Mouse (Mus musculus): ENCODE data around the gene Mrc1. TPM values are rescaled to one million over a fixed set of nuclear protein-coding genes. Genes with fewer than 3 reads are reported as not detected.
A peak's percentile ranks its signal among the peaks of the same experiment; 100 is the strongest.

Gene Mrc1
- polyA plus RNA-seq, 1 experiment, result 7.8 TPM

GRCm38 (mm10) chr2:14244157-14244556, 15.0 kb downstream of the Mrc1 start:
- DNase-seq (ENCODE audit: low read depth), result no peak

DNA sequence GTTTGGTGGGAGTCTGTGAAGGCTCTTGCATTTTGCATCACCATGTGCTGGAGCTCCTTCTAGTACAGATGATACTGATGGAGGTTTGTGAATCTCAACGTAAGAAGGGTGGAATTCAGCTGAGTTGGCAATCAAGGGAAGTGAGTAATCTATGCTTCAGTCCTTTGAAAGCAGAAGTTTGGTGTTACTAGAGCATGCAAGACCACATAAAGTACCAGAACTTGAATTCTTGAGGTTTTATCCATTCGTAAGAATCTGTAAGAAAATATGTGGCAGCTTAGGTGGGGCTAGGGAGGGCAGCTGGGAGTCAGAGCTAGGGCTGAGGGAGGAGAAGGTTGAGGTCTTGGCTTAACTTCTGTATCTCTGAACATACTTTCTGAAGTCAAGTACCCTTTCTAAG, 15.5 kb downstream of the Mrc1 start:
- DNase-seq (ENCODE audit: low read depth), result no peak

DNA sequence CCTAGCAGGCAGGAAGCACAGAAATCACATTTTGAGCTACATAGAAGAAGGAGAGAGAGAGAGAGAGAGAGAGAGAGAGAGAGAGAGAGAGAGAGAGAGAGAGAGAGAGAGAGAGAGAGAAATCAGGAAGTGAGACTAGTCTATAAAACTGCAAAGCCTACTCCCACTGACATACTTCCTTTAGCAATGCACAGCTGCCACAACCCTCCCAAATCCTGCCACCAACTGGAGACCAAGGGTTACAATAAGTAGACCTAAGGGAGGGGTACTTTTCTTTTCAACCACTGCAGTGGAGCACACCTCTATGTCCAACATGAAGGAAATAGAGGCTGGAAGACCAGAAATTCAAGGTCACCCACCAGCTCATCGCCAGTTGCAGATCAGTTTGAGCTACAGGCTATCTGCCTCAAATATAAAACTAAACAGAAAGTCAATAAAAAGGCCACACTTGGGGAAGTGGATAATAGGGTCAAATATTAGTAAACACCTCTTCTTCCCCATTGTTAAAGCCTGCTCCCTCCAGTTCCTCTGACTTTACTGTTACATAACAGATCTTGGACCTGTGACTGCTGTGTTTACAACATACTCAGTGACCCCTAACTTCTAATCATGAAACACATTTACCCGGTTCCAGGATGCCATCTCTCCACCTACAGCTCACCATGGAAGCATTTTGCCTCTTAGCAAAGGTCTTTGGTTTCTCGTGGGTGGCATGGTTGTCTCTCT, 20.8 kb downstream of the Mrc1 start:
- no peak for DNase-seq (ENCODE audit: low read depth)

- DNase-seq (ENCODE audit: low read depth), result no peak
Observed at GRCm38 (mm10) chr2:14251938-14252337, 22.7 kb downstream of the Mrc1 start.

GRCm38 (mm10) chr2:14258345-14258850, 29.2 kb downstream of the Mrc1 start:
- DNase-seq (ENCODE audit: low read depth), result no peak

- no peak for DNase-seq (ENCODE audit: low read depth)
Observed at GRCm38 (mm10) chr2:14262090-14262489, 32.9 kb downstream of the Mrc1 start.

GRCm38 (mm10) chr2:14269160-14269559, 40.0 kb downstream of the Mrc1 start:
- no peak for DNase-seq (ENCODE audit: low read depth)

DNA sequence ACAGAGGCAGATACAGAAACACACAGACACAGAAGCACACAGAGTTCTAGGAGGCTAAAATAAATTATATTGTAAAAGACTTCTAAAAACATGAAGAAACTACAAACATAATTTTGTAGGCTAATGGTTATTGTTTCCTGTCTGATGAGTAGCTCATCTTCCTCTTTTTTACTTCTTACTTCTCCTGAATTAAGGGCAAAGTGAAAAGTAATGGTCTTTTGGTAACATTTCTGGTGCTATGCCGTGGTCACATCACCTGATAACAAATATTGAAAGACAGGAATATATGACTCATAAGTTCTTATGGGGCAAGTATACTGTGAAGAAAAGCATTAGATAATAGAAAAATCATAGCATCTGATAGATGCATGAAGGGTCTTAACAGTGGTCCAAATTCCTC, 42.9 kb downstream of the Mrc1 start:
- DNase-seq (ENCODE audit: low read depth), result no peak

- no peak for DNase-seq (ENCODE audit: low read depth)
Observed at GRCm38 (mm10) chr2:14275796-14276195, 46.6 kb downstream of the Mrc1 start.

DNA sequence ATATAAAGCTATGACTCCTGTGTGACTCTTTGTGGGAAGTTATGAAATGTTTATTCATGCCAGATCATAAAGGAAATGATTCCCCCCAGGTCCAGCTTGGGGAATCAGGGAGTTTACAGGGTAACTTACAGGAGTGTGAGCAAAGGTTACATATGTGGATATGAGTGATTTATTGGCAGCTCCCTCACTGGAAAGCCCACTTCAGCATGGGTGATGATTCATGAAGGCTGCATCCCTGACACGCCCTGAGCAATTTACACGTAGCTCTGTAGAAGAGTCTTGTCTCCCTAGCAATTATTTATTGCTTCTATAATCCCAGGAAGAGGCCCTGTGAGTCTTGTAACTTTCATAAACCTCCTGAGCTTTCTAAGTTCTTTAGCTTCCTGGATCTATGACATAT, 50.1 kb downstream of the Mrc1 start:
- DNase-seq (ENCODE audit: low read depth), result no peak

DNA sequence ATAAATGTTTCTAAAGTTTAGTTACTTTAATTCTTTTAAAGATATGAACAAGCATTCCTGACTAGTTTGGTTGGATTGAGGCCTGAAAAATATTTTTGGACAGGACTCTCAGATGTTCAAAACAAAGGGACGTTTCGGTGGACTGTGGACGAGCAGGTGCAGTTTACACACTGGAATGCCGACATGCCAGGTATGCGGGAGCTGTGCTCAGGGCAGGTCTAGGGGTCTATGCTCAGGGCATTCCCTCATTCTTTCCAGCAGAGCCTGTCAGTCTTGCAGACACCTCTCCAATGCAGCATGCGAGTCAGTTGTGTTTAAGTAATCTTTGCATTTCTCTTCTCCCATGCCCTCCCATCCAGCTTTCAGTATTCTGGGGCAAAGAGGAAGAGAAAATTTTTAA, 50.6 kb downstream of the Mrc1 start:
- DNase-seq (ENCODE audit: low read depth), result no peak

DNA sequence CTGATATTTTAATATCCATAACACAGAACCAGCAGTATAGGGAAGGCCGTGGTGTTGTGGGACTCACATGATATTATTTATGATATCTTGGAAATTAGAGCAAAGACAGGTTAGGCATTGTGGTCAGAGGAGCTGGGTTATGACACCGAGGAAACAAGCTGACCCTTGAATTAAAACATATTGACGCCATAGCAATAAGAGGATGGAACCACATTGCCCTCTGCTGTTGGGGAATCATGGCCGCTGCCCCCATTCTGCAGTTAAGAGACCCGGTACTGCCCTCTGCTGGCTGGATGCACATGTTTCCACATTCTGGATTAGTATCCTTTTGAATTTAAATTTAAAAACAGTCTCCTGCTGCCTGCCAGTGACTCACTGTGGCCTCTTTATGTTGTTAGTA, 66.1 kb downstream of the Mrc1 start:
- DNase-seq (ENCODE audit: low read depth), result peak; percentile 10

GRCm38 (mm10) chr2:14312505-14313380, 83.6 kb downstream of the Mrc1 start:
- DNase-seq (ENCODE audit: low read depth), result no peak

- no peak for DNase-seq (ENCODE audit: low read depth)
Observed at GRCm38 (mm10) chr2:14315113-14315512, 85.9 kb downstream of the Mrc1 start.

DNA sequence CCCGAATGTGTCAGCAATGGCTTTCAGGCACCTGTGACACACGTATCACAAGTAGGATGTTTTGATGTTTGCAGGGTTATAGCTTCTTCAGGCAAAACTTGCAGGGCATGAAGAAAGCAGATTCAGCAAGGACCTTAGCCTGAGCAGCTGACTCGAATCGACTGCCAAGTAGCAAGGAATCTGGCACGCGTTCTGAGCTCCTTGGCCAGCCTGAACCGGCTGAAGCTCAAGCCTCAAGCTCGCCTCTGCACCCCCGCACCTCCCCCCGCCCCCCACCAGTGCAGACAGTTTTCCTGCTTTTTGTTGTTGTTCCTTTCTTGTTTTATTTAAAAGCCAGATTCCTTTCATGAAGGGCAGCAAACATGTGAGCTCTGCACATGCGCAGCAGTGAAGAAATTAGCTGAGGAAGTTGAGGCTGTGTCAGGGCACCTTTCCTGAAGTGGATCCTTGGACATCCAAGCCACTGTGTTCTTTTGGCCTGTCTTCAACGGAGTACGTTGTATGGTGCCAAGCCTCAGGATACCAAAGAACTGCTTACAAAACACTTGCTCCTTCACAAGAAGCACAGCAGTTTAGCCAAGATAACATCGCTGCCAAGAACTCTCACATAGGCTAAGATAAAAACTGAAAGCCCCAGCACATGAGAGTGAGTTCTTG, 112.6 kb downstream of the Mrc1 start:
- DNase-seq (ENCODE audit: low read depth), result peak; percentile 64

- DNase-seq (ENCODE audit: low read depth), result no peak
Observed at GRCm38 (mm10) chr2:14342309-14342839, 113.2 kb downstream of the Mrc1 start.

Other genes starting within 250 kb of the Mrc1 start
- 33.4 and 39.8 TPM in 2 replicates for gene Hacd1, start 173.3 kb upstream of the Mrc1 start, polyA plus RNA-seq (2012; rRNA removed)
- gene Stam, start 155.3 kb upstream of the Mrc1 start, polyA plus RNA-seq (2012; rRNA removed), result 13.0 and 14.8 TPM in 2 replicates
- gene Tmem236, start 54.9 kb upstream of the Mrc1 start, polyA plus RNA-seq (2012; rRNA removed), result not detected in 2 replicates
- gene Slc39a12, start 158.9 kb downstream of the Mrc1 start, polyA plus RNA-seq (2012; rRNA removed), result 0.04 TPM in 1 of 2 replicates, not detected in the other